Mouse (Mus musculus) natural killer cell, adult 2 months (primary cell): Measurements from ENCODE around the gene Gcn1l1.

ENCODE experiments used
- DNase-seq, 2 experiments: peaks; one replicate each; pipeline ENCODE4 v3.0.0; 2022; ENCODE audit warnings: low spot score in 2 of 2

Gcn1l1 gene

DNA sequence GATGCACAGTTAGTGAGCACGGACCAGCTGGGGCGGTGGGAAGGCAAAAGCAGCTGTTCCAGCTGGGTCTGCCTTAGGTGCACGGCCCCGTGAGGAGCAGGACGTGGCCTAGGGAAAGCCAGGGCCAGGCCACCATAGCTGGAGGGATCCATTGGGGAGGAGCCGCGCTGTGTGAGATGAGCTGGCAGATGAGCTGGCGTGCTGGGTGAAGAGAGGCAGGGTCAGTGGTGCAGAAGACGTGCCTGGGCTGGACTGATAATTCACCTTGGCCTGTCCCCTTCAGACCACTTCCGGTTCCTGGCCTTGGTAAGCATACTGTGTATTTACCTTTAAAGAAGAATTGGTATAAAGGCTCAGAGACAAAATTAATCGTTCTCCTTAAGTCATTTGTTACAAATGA, 46.5 kb downstream of the Gcn1l1 start:
- no peak for DNase-seq

DNA sequence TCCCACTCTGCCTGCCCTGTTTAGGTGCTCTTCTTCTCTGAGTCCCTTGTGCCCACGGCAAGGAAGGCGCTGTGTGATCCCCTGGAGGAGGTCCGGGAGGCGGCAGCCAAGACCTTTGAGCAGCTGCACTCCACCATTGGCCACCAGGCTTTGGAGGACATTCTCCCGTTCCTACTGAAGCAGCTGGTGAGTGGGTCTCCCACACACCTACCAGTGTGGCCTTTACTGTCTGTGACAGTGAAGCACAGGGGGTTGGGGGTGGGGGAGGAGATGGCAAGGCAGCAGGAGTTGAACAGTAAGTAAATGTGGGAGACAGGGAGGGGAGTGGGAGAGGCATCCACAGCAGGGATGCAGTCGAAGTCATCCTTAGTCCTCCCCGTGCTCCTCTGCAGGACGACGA, 48.3 kb downstream of the Gcn1l1 start:
- DNase-seq = no peak

DNA sequence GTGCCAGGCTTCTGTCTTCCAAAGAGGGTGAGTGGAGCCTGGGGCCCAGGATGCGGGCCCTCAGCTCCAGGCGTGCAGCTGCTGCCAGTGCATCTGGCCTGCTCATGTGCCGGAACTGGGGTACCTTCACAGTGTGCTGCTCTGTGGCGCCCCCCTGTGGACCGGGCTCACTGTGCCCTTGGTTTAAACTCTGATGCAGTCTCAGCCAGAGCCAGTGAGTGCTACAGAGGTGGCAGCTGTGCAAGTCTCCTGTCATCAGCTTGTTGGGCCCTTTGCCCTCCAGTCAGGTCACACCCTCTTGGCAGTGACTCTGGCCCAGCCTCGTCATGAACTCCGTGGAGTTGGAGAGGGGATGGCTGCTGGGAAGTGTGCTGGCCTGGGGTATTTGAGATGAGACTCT, 49.9 kb downstream of the Gcn1l1 start:
- peak; percentile 37 to 64 for DNase-seq

DNA sequence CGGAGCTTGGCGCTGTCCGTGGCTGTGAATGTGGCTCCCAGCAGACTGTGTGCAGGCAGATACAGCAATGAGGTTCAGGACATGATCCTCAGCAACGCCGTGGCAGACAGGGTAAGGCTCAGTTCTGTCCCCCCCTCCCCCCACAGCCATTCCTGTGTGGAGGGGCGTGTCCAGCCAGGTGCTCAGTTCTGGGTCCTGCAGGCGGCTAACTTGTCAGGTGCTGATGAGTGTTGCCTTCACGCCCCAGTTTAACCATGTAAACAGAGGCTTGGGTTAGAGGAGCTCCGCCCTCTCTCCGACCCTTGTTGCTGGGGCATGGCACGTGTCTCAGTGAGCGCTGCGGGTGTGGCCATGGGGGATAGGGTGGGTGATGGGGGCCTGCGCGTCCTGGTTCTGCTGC, 54.6 kb downstream of the Gcn1l1 start:
- DNase-seq = no peak

DNA sequence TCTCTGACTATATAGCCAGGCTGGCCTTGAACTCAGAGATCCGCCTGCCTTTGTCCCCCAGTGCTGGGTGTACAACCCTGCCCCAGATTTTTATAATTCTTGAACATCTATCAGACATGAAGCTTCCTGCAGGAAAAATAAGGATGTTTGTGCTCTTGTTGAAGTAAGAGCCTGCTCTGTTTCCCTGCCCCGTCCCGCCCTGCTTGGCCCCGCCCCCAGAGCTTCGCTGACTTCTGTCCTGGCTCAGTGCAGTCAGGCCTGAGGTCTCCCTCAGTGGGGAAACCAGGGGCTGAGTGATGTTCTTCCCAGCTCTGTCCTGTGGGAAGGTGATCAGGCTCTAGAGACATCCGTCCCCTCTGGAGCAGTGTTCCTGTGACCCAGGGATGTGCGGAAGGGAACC, 57.6 kb downstream of the Gcn1l1 start:
- no peak for DNase-seq

DNA sequence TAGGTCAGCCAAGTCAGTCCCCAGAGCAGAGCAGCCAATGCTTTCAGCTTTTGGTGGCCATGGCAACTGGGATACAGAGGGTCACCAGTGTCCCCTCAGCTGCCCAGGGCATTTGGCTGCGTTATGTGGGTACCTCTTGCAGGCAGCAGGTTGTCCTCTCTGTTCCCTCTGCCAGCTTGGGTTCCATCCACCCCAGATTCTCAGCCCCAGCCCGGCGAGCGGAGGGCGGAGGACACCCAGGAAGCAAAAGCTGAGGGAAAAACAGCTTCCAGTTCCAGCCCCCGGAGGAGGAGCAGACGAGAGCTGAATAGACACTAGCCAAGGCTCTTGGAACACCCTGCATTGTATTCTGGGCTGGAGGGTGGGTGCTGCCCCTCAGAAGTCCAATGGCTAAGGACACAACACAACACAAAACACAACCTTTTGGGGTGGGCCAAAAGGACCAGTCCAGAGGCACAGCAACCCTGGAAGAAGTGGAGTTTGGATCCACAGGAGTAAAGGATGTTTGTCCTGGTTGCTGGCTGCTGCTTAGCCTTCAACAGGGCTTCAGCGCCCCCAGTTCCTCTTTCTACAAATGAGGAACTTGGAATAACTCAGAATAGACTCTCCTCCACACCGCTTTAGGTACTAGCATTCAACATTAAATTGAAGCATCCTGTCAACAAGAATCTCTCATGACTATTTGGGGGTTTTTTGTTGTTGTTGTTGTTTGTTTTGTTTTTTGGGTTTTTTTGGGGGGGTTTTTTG, 58.8 kb downstream of the Gcn1l1 start:
- DNase-seq = peak in 1 of 2 experiments; percentile 33

DNA sequence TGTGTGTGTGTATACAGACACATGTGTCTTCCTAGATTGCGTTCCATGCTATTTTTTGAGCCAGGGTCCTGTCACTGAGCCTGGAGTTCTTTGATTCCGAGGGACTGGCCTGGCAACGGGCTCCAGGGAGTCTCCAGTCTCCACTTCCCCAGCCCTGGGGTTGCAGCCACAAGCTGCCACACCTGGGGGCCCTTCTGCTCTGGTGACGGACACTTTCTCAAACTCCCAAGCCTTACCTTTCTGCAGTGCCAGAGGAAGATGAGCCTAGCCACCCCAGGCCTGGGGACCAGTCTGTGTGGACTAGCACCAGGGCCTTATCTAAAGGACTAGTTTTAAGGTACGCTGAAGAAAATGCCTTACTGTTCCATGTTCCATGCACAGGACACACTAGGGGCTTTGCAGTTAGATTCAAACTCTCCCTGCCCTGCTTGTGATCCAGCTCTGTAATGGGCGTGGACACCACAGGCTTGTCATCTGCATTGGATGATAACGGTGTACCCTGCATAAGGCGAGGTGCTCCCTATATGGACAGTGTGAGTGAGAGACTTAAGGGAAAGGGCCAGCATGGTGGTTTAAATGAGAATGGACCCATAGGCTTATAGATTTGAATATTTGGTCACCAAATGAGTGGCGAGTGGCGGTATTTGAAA, 61.3 kb downstream of the Gcn1l1 start:
- DNase-seq = no peak

- DNase-seq = no peak
Measured at GRCm38 (mm10) chr5:115628083-115628482, 63.0 kb downstream of the Gcn1l1 start.

DNA sequence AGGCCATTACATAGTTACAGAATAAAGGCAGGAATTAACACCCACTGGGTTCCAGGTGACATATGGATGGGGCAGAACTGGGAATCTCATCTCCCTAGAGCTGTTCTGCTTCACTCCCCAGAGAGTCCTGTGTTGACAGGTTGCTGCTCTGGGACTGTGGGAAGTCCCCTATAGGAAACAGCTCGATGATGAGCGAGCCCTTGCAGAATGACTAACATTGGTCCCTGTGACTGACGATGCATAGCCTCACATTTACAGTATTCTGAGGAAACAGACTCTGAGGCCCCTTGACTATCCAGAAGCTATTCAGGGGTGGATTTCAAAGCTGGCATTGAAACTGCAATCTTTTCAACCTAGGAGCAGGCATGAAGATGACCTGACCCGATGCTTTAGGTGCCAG, 64.6 kb downstream of the Gcn1l1 start:
- DNase-seq = no peak

GRCm38 (mm10) chr5:115630291-115630690, 65.2 kb downstream of the Gcn1l1 start:
- no peak for DNase-seq

GRCm38 (mm10) chr5:115631505-115632357, 66.7 kb downstream of the Gcn1l1 start, which contains the start of gene Rab35:
Rab35 (plus strand) TSS chr5:115631908.
- peak; percentile 88 to 91 for DNase-seq

- DNase-seq = peak in 1 of 2 experiments; percentile 27
Measured at GRCm38 (mm10) chr5:115632358-115632714, 67.3 kb downstream of the Gcn1l1 start.

DNA sequence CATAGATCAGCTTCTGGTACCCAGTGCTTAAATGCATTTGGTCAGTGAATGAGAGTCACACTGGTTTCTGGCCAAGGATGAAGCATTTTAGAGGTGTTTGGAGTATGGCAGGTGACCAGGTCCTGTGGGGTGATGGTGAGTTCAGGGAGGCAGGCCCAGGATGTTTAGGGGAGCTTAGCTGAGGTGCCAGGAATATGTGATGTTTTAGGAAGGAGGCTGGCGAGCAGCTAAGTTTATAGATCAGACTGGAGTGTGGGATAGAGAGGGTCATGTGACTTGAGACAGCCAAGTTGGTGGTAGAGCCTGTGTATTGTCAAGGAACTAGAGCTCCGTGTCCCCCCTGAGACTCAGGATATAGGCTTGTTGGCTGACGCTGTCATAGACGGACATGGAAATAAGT, 68.0 kb downstream of the Gcn1l1 start:
- no peak for DNase-seq

DNA sequence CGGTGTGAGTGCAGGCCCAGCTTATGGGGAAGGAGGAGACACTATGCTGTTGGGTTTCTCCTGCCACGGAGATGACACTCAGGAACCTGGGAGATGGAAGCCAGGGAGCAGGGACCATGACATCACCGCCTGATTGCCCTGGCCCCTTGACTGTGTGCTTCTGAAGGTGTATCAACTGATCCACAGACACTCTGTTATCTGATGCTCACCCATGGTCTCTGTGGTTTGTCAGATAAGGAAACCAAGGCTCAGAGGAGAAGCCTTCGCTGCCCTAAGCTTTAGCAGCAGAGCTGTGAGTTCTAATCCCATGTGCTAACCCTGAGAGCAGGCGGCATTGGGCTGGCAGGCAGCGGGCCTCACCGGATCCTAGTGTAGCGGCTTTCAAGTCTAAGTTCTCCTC, 69.0 kb downstream of the Gcn1l1 start:
- no peak for DNase-seq

- peak in 1 of 2 experiments; percentile 57 for DNase-seq
Measured at GRCm38 (mm10) chr5:115635536-115635935, 70.5 kb downstream of the Gcn1l1 start.

GRCm38 (mm10) chr5:115644192-115644591, 79.1 kb downstream of the Gcn1l1 start:
- no peak for DNase-seq

GRCm38 (mm10) chr5:115648876-115649275, 83.8 kb downstream of the Gcn1l1 start:
- DNase-seq = no peak

DNA sequence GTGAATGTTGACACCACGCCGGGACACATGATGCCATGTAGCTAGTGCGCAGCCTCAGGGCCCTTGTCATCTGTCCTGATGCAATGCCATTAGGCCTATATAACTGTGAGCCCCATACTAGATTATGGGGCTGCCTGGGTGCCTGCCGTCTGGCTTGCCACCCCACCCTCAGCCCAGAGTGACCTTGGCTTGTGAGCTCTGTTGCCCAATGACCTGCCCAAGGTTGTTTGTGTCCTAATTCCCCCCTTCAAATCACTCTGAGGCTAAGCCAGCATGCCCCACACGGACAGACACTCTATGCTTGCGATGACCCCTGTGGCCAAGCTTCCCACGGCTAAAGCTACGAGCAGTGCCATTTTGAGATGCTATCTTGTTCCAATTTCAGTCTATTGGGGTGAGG, 84.6 kb downstream of the Gcn1l1 start:
- DNase-seq = no peak

- no peak for DNase-seq
Measured at GRCm38 (mm10) chr5:115650885-115651284, 85.8 kb downstream of the Gcn1l1 start.

DNA sequence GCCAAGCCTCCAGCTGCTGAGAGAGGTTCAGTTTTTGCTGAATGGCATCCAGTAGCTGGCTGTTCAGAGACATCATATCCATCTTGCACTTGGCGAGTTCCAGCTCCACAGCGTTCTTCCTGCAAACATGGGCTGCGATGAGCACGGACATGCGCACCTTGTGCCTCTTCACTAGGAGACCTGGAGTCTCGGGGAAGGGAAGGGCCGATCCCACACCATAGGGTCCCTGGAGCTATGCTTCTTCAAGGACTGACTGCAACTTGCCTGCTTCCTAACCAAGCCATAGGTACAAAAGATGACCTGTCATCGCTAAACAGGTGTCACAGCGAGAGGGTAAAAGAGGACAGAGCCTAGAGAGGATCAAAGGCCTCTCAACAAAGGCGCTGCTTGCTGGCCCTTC, 86.8 kb downstream of the Gcn1l1 start:
- no peak for DNase-seq

GRCm38 (mm10) chr5:115652681-115653575, 87.9 kb downstream of the Gcn1l1 start:
- peak; percentile 99 for DNase-seq
